Comparison of ENCODE assay signal across 8 mouse cellular contexts in genomic region chr9:20887704-20888385, GRCm38 (mm10). TPM values are rescaled to one million over a fixed set of nuclear protein-coding genes. Genes with fewer than 3 reads are reported as not detected.
DNase-seq lines count a peak whose midpoint lies in the region; ATAC-seq lines count a peak whose summit lies in the region.

Ppan (plus strand) TSS chr9:20888175.

- DNase-seq in R1 (ENCODE audit: low read depth, low spot score), result peak; percentile 98
- DNase-seq in cerebellum, postnatal 25 days, result peak; percentile 95 to 97
- DNase-seq in frontal cortex, postnatal 25 days (ENCODE audit: low spot score in 2 of 2), result peak; percentile 91 to 93
- peak; percentile 96 for DNase-seq in hindbrain, embryonic 14.5 days (ENCODE audit: low spot score)
- DNase-seq in layer of hippocampus, postnatal 36 days, result peak; percentile 95
- peak; percentile 98 for DNase-seq in lung, postnatal 36 days
- DNase-seq in retina, postnatal 1 day, result peak; percentile 98
- peak; percentile 84 to 93 for DNase-seq in urinary bladder, adult 18-20 months (ENCODE audit: low spot score in 2 of 2)

- peak within 1 kb of the TSS; percentile 83 for H3K9ac ChIP-seq in hindbrain, embryonic 14.5 days

- H3K27ac ChIP-seq in hindbrain, embryonic 14.5 days, result peak within 1 kb of the TSS; percentile 97

- peaks cover 17% of the 10 kb centered on the region for H3K4me1 ChIP-seq in hindbrain, embryonic 14.5 days (replicated peaks; ENCODE audit: control insufficient read depth, insufficient read depth, low read length)

- under 1% methylated on average over 43 of the region's 43 CpGs for WGBS in hindbrain, embryonic 14.5 days

- H3K27me3 ChIP-seq in hindbrain, embryonic 14.5 days (ENCODE audit: control insufficient read depth, insufficient read depth, low read length), result no peaks in the 10 kb centered on the region

- no peaks in the 10 kb centered on the region for H3K9me3 ChIP-seq in hindbrain, embryonic 14.5 days (ENCODE audit: control insufficient read depth, low read length)

- H3K36me3 ChIP-seq in hindbrain, embryonic 14.5 days (replicated peaks; ENCODE audit: control insufficient read depth, insufficient read depth), result peaks cover 37% of the 10 kb centered on the region

- peak within 1 kb of the TSS; percentile 93 for H3K4me2 ChIP-seq in hindbrain, embryonic 14.5 days (replicated peaks)

- ATAC-seq in hindbrain, embryonic 14.5 days (ENCODE audit: low FRiP score), result peak; percentile 96

- H3K4me3 ChIP-seq in hindbrain, embryonic 14.5 days (replicated peaks; ENCODE audit: low read length), result peak within 1 kb of the TSS; percentile 80

RNA-seq across cellular contexts. Expression of gene Ppan, which starts in this region (rescaled TPM):
- 39.5 and 40.5 TPM in 2 replicates for polyA plus RNA-seq in hindbrain, embryonic 14.5 days (2014; fragmentation: Nextera tagmentation; extraction: Ambion mirVana)
- 10 to 100 TPM; 19.8 to 24.9 TPM for total RNA-seq in layer of hippocampus, postnatal 36 days (2021)

Comparison
In these comparisons a context has a peak if more than half of its experiments do, and no peak if none do; other contexts are left out.
1. Peak in every context shown above with its lines: DNase-seq, ATAC-seq, H3K4me3 ChIP-seq and H3K27ac ChIP-seq.